Mouse (Mus musculus) kidney, postnatal 4 days (tissue): Measurements from ENCODE around the gene Gpr85.
A peak's percentile ranks its signal among the peaks of the same experiment; 100 is the strongest.
"Not testable (repeated sequence)": the region's sequence is repeated elsewhere in the genome, so short reads cannot be mapped to it uniquely, and the experiment has no call there.

Experiments
- DNase-seq, 2 experiments: peaks; one replicate each; pipeline ENCODE4 v3.0.0; 2021; ENCODE audit warnings: mixed read lengths in 2 of 2

Gene Gpr85

GRCm38 (mm10) chr6:13839345-13840054 lies at the start of gene Gpr85:
Gene Gpr85 (minus strand): TSS chr6:13839942.
- DNase-seq = no peak

DNA sequence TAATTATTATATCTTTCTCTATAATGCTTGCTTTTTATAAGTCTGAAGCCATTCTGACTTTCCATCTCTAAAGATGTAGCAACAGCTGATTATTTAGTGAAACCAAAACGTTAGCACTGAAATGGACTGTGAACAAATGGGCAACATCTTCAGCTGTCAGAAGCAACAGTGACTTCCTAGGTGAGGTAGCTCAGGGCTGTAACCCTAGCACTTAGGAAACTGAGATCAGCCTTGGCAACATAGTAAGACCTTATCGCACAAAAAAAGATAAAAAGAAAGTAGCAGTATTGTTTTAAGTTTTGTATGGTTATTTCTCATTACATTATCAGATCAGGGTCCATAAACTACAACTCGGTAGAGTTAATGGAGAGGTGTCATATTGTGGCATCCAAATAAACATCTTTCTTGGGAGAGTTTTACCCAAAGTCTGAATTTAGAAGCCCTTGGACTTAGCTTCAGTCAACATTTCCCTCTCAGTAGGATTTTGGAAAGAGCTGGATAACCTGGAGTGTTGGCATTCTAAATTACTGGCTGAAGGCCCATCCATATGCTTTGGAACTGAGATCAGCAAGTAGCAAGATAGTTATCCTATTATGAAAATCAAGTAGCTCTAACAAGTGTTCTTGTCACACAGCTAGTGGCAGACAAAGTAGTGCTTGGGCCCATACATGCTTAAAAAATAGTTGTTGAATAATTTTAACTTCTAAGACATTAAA lies 45.3 kb upstream of the Gpr85 start:
- no peak for DNase-seq

DNA sequence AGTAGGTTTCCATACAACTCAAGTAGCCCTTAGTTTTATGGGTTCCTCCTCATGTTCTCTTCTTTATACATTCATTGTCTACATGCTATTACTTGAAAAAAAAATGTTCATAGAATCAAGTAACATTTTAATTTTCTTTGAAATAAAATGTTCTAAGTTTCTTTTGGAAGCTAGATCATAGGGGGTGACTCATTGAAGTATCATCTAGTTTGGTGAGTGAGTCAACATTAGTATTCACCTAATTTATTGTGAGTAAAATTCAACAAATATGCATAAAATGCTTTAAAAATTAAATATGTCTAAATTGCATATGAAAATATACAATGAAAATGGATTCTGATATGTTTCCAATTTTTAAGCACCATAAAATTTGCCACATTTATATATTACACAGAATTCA lies 43.2 kb upstream of the Gpr85 start:
- no peak for DNase-seq

DNA sequence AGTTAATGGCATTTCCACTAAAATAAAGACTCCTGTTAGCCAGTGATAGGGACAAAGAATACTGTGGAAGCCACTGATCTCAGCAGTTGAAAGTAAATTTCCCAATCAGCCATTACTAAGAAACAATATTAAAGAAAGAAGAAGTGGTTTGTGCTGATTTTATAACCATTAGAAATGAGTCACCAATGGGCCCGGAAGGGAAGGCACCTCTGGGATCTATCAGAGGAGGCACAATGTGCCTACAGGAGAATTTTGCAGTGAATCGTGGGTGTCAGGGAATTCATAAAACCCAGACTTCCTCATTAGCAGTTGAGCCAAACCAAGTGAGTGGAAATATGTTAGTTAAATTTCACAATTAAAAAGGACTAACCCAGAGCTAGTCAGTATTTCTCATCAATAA lies 34.2 kb upstream of the Gpr85 start:
- no peak for DNase-seq

DNA sequence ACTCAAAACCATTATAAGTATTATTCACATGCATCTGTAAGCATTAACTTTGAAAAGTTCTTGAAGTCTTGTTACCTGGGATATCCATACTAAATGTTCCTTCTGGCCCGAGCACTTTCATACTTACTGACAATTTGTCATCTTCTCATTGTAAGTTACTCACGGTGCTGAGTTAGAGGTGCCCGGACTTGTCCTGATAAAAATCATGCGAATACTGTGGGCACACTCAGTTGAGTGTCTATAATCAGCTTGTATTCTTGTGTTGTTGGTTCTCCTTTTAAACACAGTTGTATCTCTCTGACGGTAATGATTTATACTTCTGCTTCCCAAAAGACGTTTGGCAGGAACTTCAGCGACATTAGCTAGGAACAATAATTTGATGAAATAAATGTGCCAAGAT lies 32.3 kb upstream of the Gpr85 start:
- DNase-seq = no peak

GRCm38 (mm10) chr6:13871625-13871958 lies 31.9 kb upstream of the Gpr85 start:
- DNase-seq = no peak

GRCm38 (mm10) chr6:13870919-13871624 lies 31.3 kb upstream of the Gpr85 start, which contains the start of gene 2610001J05Rik:
Gene 2610001J05Rik (minus strand): TSS chr6:13871518.
- peak; percentile 89 to 94 for DNase-seq

DNA sequence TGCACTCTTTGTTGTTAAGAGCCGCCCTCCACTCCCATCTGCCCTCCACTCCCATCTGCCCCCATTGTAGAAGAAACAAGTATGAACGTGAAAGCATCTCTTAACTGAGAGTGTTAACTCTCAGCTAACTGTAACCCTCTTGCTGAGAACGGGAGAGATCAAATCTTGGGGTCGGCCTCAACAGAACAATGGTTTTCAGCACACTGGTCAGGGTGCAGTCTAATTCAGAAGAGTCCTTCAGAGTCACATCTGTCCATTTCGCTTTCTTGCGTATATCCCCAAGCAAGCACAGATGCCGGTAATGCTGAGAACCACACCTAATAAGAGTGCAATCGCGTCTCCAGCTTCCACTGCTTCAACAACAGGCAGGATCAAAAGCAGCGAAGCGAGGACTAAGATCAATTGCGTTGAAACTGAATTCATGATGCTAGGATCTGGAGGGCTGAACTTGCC lies 30.6 kb upstream of the Gpr85 start:
- DNase-seq = peak in 1 of 2 experiments; percentile 7

- DNase-seq = no peak
Measured at GRCm38 (mm10) chr6:13860596-13860995, 20.9 kb upstream of the Gpr85 start.

DNA sequence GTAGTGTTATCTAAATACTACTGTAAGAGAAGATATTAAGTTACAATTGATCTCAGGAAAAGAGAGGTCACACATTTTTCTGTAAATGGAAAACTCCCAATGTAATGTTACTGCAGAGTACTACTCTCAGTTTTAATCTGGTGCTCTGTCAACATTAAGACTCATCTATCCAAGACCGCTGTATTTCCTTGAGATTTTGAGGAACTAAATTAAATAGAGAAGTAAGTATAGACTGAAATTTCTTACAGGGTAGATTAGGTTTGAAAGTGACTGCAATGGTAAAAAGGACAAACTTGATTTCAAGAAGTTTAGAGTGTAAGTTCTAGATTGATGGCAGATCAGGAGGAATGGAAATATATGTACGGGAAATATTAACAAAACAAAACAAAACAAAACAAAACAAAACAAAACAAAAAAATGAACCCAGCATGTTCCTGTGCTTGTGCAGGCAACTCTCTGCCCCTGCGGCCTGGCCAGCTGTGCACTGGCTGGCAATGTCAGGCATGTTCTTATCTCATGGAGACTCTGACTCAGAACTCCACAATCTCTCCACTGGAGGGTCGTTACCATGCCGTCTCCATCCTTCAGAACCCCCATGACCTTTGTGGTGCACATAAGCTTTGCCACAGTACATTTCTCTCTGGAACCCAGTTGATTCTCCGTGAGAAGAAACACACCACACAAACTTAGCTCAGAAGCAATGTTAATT lies 20.3 kb upstream of the Gpr85 start:
- DNase-seq = no peak

GRCm38 (mm10) chr6:13854230-13854629 lies 14.5 kb upstream of the Gpr85 start:
- DNase-seq = no peak

GRCm38 (mm10) chr6:13853244-13853643 lies 13.5 kb upstream of the Gpr85 start:
- DNase-seq = no peak

DNA sequence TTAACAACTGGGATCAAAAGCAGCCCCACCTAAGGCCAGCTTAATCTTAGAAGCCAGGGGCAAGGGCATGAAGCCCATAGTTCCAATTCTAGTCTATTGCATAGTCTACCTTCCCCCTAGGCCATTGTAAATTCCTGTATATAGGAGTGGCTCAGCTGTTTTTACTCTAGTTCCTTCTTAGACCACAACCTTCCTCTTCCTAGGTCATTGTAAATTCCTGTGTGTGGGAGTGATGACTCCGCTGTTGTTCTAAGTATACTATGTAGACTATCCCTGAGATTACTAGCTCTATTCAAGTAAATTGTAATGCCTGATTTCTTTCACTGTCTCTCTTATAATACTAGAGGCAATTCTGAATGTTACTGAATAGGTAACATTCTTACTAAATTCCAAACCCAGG lies 6.3 kb upstream of the Gpr85 start:
- DNase-seq = not testable (repeated sequence)

- peak; percentile 76 to 81 for DNase-seq
Measured at GRCm38 (mm10) chr6:13838677-13839344, 931 bp downstream of the Gpr85 start.

DNA sequence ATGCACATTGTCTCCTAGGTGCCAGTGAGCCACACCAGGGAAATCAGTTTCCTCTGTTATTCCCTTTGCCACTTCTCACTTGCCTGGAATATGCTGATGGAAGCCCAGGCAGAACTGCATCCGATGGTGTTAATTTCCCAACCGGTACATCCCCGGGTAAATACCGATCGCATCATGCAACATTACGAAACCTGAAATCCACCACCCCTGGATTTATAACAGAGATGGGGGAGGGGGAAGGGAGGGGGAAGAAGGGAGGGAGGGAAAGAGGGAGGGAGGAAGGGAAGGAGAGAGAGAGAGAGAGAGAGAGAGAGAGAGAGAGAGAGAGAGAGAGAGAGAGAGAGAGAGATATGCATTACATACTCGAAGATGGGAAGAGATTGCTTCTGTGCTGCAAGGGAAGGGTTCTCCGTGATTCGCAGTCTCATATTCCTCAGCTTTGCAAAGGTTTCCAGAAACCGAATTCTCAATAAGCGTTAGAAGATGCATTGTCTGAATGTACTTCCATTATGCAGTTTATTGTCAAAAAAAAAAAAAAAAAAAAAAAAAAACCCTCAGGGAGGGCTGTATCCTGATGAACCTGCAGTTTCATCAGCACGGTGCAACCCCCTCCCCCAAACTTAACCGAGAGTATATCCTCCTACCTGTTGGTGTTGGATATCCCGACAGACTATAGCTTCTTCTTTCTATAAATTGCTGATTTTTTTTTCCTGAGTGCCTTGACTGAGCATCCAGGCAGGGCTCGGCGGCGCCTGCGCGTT lies 1.6 kb downstream of the Gpr85 start:
- no peak for DNase-seq

DNA sequence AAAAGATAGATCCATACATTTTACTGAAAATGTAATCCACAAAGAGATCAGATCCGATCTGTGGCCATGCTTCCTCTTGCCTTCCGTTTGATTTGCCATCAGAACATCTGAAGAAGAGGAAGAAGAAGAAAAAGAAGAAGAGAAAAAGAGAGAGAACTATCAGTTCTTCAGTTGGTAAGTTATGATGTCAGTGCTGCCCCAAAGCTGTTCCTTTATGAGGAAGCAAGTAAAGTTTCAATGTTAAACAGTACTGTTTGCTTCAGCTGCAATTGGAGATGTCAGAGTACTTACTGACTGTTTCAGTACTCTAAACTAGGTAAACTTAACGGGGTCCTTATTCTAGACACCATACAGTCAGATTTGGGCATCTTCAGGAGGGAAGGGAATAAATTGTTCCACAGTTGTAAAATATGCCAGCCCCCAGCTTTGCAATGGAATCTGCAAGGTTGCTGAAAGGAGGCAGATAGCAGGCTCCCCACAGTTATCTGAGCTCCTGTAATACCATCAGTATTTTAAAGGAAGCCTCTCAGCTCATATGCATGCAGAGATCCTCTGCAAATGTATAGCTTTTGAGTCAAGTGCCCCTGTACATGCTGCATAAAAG lies 2.7 kb downstream of the Gpr85 start:
- DNase-seq = no peak

GRCm38 (mm10) chr6:13835720-13836665 lies 3.7 kb downstream of the Gpr85 start:
- DNase-seq = no peak

- DNase-seq = no peak
Measured at GRCm38 (mm10) chr6:13832770-13833169, 7.0 kb downstream of the Gpr85 start.

- DNase-seq = no peak
Measured at GRCm38 (mm10) chr6:13828877-13829276, 10.9 kb downstream of the Gpr85 start.

DNA sequence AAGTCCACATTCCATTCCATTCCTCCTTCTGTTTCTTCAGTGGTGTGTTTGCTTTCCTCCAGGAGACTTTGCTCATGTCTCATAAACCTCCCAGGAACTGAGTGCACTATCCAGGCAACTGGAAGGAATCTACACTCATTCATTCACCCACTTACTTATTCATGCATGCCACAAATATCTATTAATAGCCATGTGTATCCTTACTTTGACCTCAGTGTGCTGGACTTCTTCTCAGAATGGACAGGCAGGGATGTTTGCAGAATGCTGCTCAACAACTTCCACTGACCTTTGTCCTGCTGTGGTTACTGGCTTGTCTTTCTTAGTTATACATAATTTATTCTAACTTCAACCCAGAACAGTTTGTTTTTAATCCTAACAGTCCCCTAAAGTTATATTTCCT lies 23.1 kb downstream of the Gpr85 start:
- DNase-seq = peak; percentile 7 to 24
